Mouse (Mus musculus) erythroblast, embryonic 14.5 days (primary cell): ENCODE results near the gene Hdac7.

Experiments
- GATA1 ChIP-seq: IDR thresholded peaks from 2 replicates; pipeline ENCODE4 v1.6.1; 2012; ENCODE audit warnings: low read length, inconsistent platforms, mixed read lengths
- TAL1 ChIP-seq: IDR thresholded peaks from 3 replicates; pipeline ENCODE4 v1.6.1; 2012; ENCODE audit warnings: low read length, inconsistent platforms, mixed read lengths

- TF ChIP-seq GATA1, result no peak
- TF ChIP-seq TAL1, result no peak
These were observed 8.0 kb upstream of the Hdac7 start for GRCm38 (mm10) chr15:97852291-97852690.
